Mouse (Mus musculus) forebrain, embryonic 12.5 days (tissue): ENCODE results near the gene Slc5a2. TPM values are rescaled to one million over a fixed set of nuclear protein-coding genes. Genes with fewer than 3 reads are reported as not detected.

Source experiments
- ATAC-seq: fragments of 200-750 bp; cut with Nextera tagmentation; 2 replicates; pipeline ENCODE4 v1.8.0; 2017; ENCODE audit warnings: moderate TSS enrichment; ENCODE audit not compliant: low FRiP score
- H3K27ac ChIP-seq: fragments of 300-500 bp; sonication (generic); 2 replicates; pipeline ENCODE4 v1.5.1; 2016; ENCODE audit warnings: mild to moderate bottlenecking
- H3K27me3 ChIP-seq: fragments of 300-500 bp; sonication (generic); 2 replicates; pipeline ENCODE4 v1.6.1; 2016; ENCODE audit warnings: mild to moderate bottlenecking
- H3K36me3 ChIP-seq: fragments of 300-500 bp; sonication (generic); replicated peaks from 2 replicates; pipeline ENCODE4 v1.6.1; 2016; ENCODE audit warnings: mild to moderate bottlenecking
- H3K4me1 ChIP-seq: fragments of 300-500 bp; sonication (generic); 2 replicates; pipeline ENCODE4 v1.6.1; 2016
- H3K4me2 ChIP-seq: fragments of 300-500 bp; sonication (generic); 2 replicates; pipeline ENCODE4 v1.6.1; 2016; ENCODE audit warnings: mild to moderate bottlenecking, moderate library complexity
- H3K4me3 ChIP-seq: fragments of 300-500 bp; sonication (generic); replicated peaks from 2 replicates; pipeline ENCODE4 v1.5.1; 2016; ENCODE audit warnings: mild to moderate bottlenecking
- H3K9ac ChIP-seq: fragments of 300-500 bp; sonication (generic); 2 replicates; pipeline ENCODE4 v1.6.1; 2016; ENCODE audit warnings: mild to moderate bottlenecking
- H3K9me3 ChIP-seq: fragments of 300-500 bp; sonication (generic); 2 replicates; pipeline ENCODE4 v1.6.1; 2016
- WGBS: fragments of 180-500 bp; shearing (Covaris S2); methylation state at CpG from one replicate; pipeline ENCODE4 v1.1.7; 2016; 5-methylcytosine and 5-hydroxymethylcytosine counted together
- polyA plus RNA-seq: library from polyadenylated mRNA; unstranded; fragments of >200 nt; fragmentation: Nextera tagmentation; extraction: Ambion mirVana; gene quantifications from 2 replicates; pipeline ENCODE4 v1.2.1, GENCODE M21; 2016

Slc5a2 gene
- polyA plus RNA-seq, 1 experiment from 2014 or later: not detected

- WGBS: 89% methylated on average over 8 of the region's 8 CpGs
- Histone ChIP-seq H3K4me3 (no peak overlapping the region), H3K27me3 (peaks cover 13% of the 10 kb centered on the region), H3K9me3 (no peaks in the 10 kb centered on the region), H3K4me1 (peaks cover 13% of the 10 kb centered on the region), H3K36me3 (peaks cover 13% of the 10 kb centered on the region), H3K4me2 (no peak overlapping the region), H3K9ac (no peak overlapping the region), H3K27ac (no peak overlapping the region)
- ATAC-seq: no peak
Measured at GRCm38 (mm10) chr7:128285060-128285459, 19.6 kb downstream of the Slc5a2 start.

DNA sequence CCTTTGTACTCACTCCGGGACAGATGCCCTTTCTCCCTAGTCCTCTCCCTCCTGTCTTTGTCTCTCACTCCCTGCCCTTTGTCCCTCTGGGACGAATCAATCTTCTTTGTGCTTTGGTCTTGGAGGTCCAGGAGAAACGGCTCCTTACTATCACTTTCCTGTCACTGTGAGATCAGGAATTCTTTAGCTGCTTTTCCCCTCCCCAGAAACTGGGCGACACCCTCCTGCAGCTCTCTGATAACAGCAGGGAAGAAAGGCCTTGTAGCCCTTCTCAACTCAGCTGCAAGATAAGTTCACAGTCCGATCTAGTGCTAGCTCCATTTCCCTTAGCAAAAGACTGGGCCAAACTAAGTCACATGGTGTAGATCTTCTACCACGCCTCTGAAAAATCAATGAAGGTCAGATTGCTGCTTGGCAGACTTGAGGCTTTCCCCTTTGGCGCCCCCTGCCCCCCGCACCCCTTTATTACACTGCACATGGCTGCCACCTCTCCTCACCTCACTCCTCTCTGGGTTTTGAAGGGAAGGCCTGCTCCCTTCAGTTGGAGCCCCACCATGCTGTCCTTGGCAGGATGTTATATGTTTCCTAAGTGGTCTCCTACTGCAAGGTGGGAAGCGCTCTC is 23.6 kb downstream of the Slc5a2 start:
- H3K4me1 ChIP-seq: peaks cover 5% of the 10 kb centered on the region; the same call in 1 of the 2 replicates
- H3K27ac ChIP-seq: 0 out of 2 replicates have a peak overlapping the region, but pooled peaks have one; percentile 19
- no peak overlapping the region for H3K9ac ChIP-seq
- ATAC-seq: no peak
- peaks cover 22% of the 10 kb centered on the region for H3K36me3 ChIP-seq
- H3K4me2 ChIP-seq: no peak overlapping the region
- peaks cover 10% of the 10 kb centered on the region for H3K27me3 ChIP-seq
- no peaks in the 10 kb centered on the region for H3K9me3 ChIP-seq
- 21% methylated on average over 9 of the region's 9 CpGs for WGBS
- no peak overlapping the region for H3K4me3 ChIP-seq

DNA sequence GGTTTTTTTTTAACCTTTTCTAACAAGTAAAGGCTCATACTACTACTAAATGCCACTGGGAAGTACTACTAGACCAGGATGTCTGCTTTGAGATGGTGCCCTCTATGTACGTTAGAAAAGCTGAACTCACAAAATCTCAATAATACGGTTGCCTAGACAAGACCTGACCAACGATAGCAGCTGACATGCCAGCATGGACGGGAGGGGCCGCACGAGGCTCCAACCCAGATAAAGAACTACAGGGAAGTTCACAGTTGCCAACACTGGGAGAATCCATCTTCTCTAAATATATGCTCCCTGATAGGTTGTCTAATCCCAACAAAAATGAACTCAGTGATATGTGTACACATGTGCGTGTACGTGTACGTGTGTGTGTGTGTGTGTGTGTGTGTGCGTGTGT is 29.3 kb downstream of the Slc5a2 start:
- ATAC-seq: no peak
- no peaks in the 10 kb centered on the region for H3K9me3 ChIP-seq
- H3K9ac ChIP-seq: no peak overlapping the region
- 0 out of 2 replicates have a peak, but pooled peaks cover 9% of the 10 kb centered on the region for H3K36me3 ChIP-seq
- no peak overlapping the region for H3K27ac ChIP-seq
- H3K4me1 ChIP-seq: peaks cover 23% of the 10 kb centered on the region
- peaks cover 6% of the 10 kb centered on the region; the same call in 1 of the 2 replicates for H3K27me3 ChIP-seq
- H3K4me2 ChIP-seq: no peak overlapping the region
- H3K4me3 ChIP-seq: no peak overlapping the region
- 93% methylated on average over 10 of the region's 10 CpGs for WGBS

DNA sequence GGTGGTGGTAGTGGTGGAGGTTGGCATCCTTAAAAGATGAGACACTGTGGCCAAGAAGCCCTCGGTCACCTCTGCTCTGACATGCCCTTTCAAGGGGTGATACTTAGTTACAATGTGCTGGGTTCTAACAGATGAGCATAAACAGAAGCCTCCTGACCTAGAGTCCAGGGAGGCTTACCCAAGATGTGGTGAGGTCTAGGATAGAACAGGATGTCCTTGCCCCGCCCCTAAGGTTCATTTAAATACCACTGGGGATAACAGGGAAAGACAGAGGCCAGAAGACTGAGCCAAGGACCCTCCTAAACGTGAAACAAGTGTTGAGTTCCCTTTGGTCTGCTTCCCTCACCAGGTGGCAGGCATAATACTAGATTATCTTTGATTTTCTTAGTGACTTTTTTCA is 31.1 kb downstream of the Slc5a2 start:
- Histone ChIP-seq H3K9ac (no peak overlapping the region), H3K4me3 (no peak overlapping the region), H3K27me3 (peaks cover 10% of the 10 kb centered on the region; the same call in 1 of the 2 replicates), H3K4me2 (no peak overlapping the region; the same call in 1 of the 2 replicates), H3K27ac (no peak overlapping the region), H3K36me3 (no peaks in the 10 kb centered on the region), H3K4me1 (peaks cover 23% of the 10 kb centered on the region), H3K9me3 (no peaks in the 10 kb centered on the region)
- ATAC-seq: no peak
- 69% methylated on average over 3 of the region's 3 CpGs for WGBS

DNA sequence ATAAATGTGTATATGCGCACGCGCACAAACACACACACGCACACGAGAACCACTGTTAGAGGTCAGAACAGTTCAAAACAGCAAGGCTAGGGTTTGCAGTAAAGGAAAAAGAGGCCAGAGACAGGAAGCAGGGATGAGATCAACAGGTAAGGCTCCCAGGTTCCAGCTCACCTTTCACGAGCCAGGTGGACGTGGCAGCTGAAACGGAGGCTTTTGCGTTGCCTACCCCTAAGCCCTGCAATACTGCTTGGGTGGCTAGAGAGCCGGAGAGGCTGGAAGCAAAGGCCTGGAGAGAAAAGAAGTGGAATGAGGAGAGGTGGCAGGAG is 31.8 kb downstream of the Slc5a2 start:
- Histone ChIP-seq H3K4me3 (peak overlapping the region; percentile 80), H3K9me3 (no peaks in the 10 kb centered on the region), H3K4me1 (peaks cover 23% of the 10 kb centered on the region), H3K27ac (peak overlapping the region; percentile 71; the same call in 1 of the 2 replicates), H3K36me3 (no peaks in the 10 kb centered on the region), H3K9ac (peak overlapping the region; percentile 80), H3K27me3 (peaks cover 10% of the 10 kb centered on the region; the same call in 1 of the 2 replicates), H3K4me2 (peak overlapping the region; percentile 74)
- 40% methylated on average over 10 of the region's 10 CpGs for WGBS
- no peak; the same call in 1 of the 2 replicates for ATAC-seq

DNA sequence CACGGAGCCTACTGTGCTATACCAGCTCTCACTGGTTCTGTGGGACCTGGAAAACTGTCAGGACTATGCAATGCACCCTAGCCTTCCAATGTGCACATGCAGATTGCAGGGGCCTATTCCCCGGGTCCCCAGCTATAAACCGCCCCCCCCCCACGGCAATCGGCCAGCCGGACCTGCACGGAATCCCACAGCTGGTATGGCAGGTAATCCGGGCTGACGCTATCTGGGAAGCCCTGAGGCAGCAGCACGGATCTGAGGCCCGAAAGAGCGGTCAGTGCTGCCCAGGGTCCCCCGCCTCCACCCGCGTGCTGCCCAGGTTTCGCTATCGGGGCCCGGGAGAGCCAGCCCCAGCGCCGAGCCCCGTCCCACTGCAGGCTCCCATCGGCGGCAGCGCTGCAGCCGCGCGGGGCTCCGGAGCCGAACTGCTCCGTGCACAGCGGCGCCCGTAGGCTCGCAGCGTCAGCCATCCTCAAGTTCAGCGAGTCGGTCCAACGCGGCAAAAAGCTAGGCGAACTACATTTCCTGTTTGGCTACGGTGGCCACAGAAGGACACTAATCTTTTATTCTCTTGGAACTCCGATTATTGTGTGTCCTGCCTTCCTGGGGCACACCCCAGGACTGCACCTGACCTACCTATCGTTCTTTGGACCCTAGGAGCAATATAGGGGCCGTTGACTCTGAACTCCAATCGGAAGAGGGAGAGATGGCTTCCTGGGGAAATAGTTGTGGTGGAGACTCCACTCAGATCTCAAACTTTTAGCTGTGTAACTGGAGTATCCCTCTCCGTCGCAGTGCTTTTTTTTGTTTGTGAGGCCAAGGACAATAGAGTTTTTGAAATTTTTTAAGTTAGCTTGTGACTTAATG is 32.4 kb downstream of the Slc5a2 start, which contains the start of gene BC017158:
BC017158 (minus strand) TSS at position 554 of the 864 bp plus-strand sequence.
- Histone ChIP-seq H3K36me3 (no peaks in the 10 kb centered on the region), H3K4me1 (peaks cover 23% of the 10 kb centered on the region), H3K4me2 (peak within 1 kb of the TSS; percentile 74), H3K4me3 (peak within 1 kb of the TSS; percentile 80), H3K9ac (peak within 1 kb of the TSS; percentile 80), H3K9me3 (no peaks in the 10 kb centered on the region), H3K27ac (peak within 1 kb of the TSS; percentile 71), H3K27me3 (peaks cover 10% of the 10 kb centered on the region; the same call in 1 of the 2 replicates)
- peak; percentile 73 for ATAC-seq
- 2% methylated on average over 47 of the region's 47 CpGs for WGBS

GRCm38 (mm10) chr7:128298481-128299342 is 33.3 kb downstream of the Slc5a2 start:
- Histone ChIP-seq H3K4me1 (peaks cover 23% of the 10 kb centered on the region), H3K9me3 (no peaks in the 10 kb centered on the region), H3K4me3 (peak overlapping the region; percentile 80), H3K36me3 (no peaks in the 10 kb centered on the region), H3K27ac (no peak overlapping the region), H3K9ac (peak overlapping the region; percentile 80; the same call in 1 of the 2 replicates), H3K4me2 (peak overlapping the region; percentile 74), H3K27me3 (peaks cover 11% of the 10 kb centered on the region; the same call in 1 of the 2 replicates)
- 71% methylated on average over 8 of the region's 8 CpGs for WGBS
- no peak for ATAC-seq

GRCm38 (mm10) chr7:128300952-128301351 is 35.5 kb downstream of the Slc5a2 start:
- Histone ChIP-seq H3K4me3 (no peak overlapping the region), H3K9ac (no peak overlapping the region), H3K4me2 (no peak overlapping the region), H3K4me1 (peaks cover 23% of the 10 kb centered on the region), H3K9me3 (no peaks in the 10 kb centered on the region), H3K36me3 (no peaks in the 10 kb centered on the region), H3K27ac (no peak overlapping the region), H3K27me3 (peaks cover 16% of the 10 kb centered on the region; the same call in 1 of the 2 replicates)
- ATAC-seq: no peak
- 82% methylated on average over 3 of the region's 3 CpGs for WGBS

- WGBS: 77% methylated on average over 3 of the region's 3 CpGs
- no peak for ATAC-seq
- H3K27me3 ChIP-seq: peaks cover 16% of the 10 kb centered on the region; the same call in 1 of the 2 replicates
- no peaks in the 10 kb centered on the region for H3K36me3 ChIP-seq
- no peak overlapping the region for H3K9ac ChIP-seq
- no peak overlapping the region for H3K4me3 ChIP-seq
- H3K27ac ChIP-seq: no peak overlapping the region
- no peaks in the 10 kb centered on the region for H3K9me3 ChIP-seq
- peaks cover 15% of the 10 kb centered on the region for H3K4me1 ChIP-seq
- H3K4me2 ChIP-seq: no peak overlapping the region
Measured at GRCm38 (mm10) chr7:128302151-128302550, 36.7 kb downstream of the Slc5a2 start.

DNA sequence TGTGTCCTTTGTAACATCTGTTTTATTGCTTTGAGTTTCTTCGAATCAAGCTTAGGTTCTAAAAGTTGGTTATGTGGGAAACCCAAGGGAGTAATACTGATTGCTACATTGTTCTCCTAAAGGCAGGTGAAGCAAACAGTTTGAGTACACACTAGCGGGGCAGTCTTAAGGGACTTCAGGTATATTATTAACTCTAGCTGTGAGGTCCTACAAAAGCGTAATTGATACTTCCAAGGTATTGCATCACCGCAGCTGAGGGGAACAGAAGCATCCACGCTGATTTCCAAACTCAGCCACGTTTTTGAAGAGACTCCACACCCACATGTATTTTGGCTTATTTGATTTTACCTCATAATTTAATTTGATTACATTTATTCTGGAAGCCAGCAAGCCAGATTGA is 38.7 kb downstream of the Slc5a2 start:
- Histone ChIP-seq H3K4me3 (no peak overlapping the region), H3K4me2 (no peak overlapping the region), H3K36me3 (no peaks in the 10 kb centered on the region), H3K9me3 (no peaks in the 10 kb centered on the region), H3K9ac (no peak overlapping the region), H3K27me3 (0 out of 2 replicates have a peak, but pooled peaks cover 10% of the 10 kb centered on the region), H3K4me1 (no peaks in the 10 kb centered on the region), H3K27ac (no peak overlapping the region)
- WGBS: 83% methylated on average over 6 of the region's 6 CpGs
- ATAC-seq: no peak

DNA sequence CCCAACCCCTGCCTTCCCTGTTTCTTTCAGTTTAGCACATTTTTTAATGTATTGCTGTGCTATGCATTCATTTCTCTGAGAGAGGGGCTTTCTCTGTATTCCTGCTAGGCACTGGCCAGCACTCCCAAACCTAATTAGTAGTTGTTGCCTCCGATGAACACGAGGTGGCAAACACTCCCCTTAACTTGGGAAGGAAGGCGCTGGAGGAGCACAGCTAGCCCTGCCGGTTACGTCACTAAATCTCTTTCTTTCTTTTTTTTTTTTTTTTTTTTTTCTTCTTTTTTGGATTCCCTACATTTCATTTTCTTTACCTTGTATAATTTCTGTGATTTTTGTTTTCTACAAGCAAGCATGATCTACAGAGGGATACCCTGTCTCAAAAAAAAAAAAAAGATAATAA is 39.5 kb downstream of the Slc5a2 start:
- Histone ChIP-seq H3K36me3 (no peaks in the 10 kb centered on the region), H3K4me1 (no peaks in the 10 kb centered on the region), H3K4me2 (no peak overlapping the region), H3K27me3 (0 out of 2 replicates have a peak, but pooled peaks cover 10% of the 10 kb centered on the region), H3K4me3 (no peak overlapping the region), H3K9ac (no peak overlapping the region), H3K27ac (no peak overlapping the region), H3K9me3 (no peaks in the 10 kb centered on the region)
- WGBS: 5% methylated on average over 5 of the region's 5 CpGs
- 0 out of 2 replicates have a peak, but pooled peaks have one; percentile 39 for ATAC-seq
